In the genomic region with DNA sequence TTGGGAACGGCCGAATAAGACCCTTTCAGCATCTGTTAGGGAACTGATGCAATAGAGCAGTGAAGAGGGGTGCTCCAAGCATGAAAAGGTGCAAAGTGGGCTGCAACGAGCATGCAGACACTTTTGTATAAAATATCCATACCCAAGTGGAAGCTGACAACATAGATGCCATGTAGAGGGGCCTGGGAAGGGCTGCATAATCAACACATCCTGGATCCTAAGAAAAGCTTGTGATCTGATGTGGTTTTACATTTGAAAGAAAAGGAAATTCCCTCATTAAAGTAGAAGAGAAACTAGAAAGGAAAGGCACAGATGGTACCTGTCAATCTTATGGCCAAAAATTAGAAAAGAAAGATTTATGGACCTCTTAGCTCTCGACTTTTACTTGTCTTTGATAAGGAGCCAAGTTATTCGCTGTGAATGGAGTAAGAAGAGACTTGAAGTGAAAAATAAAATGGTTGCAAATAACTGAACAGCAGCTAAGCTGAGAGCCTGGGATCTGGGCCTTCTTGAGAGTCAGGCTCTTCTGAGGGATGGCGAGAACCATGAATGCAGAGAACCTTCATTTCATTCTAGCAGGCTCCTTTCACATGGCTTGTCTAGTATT, we compare ENCODE assay signal across 24 mouse cellular contexts.
DNase-seq lines count a peak whose midpoint lies in the region; ATAC-seq and TF ChIP-seq lines count a peak whose summit lies in the region.
"Had no signal": no experiment of that assay in that cellular context is flagged by ENCODE, and none has a peak within 500 bp of the region (broad histone marks: within the 10 kb centered on the region; RNA-seq: fewer than 3 reads in every experiment).

No protein-coding gene starts in this region.

- no peaks in the 10 kb centered on the region for H3K27me3 ChIP-seq in forebrain, embryonic 13.5 days
- H3K27me3 ChIP-seq in forebrain, embryonic 12.5 days: no peaks in the 10 kb centered on the region
- H3K27me3 ChIP-seq in kidney, embryonic 15.5 days: no peaks in the 10 kb centered on the region
- no peaks in the 10 kb centered on the region for H3K27me3 ChIP-seq in forebrain, embryonic 16.5 days (replicated peaks; ENCODE audit: control insufficient read depth, insufficient read depth, low read length)
- H3K27me3 ChIP-seq: embryonic facial prominence, embryonic 13.5 days; heart, embryonic 15.5 days; intestine, embryonic 15.5 days had no signal

- H3K9me3 ChIP-seq in forebrain, embryonic 13.5 days (replicated peaks): no peaks in the 10 kb centered on the region
- no peaks in the 10 kb centered on the region for H3K9me3 ChIP-seq in forebrain, embryonic 12.5 days
- no peaks in the 10 kb centered on the region for H3K9me3 ChIP-seq in kidney, embryonic 15.5 days (replicated peaks)
- no peaks in the 10 kb centered on the region for H3K9me3 ChIP-seq in forebrain, embryonic 16.5 days (ENCODE audit: control insufficient read depth, low read length)
- H3K9me3 ChIP-seq: embryonic facial prominence, embryonic 13.5 days; heart, embryonic 15.5 days; intestine, embryonic 15.5 days had no signal

- no peak overlapping the region for H3K4me3 ChIP-seq in forebrain, embryonic 13.5 days
- no peak overlapping the region for H3K4me3 ChIP-seq in forebrain, embryonic 12.5 days (replicated peaks)
- no peak overlapping the region for H3K4me3 ChIP-seq in kidney, embryonic 15.5 days (replicated peaks)
- no peak overlapping the region for H3K4me3 ChIP-seq in left cerebral cortex, adult 2 months
- H3K4me3 ChIP-seq in forebrain, embryonic 16.5 days (replicated peaks; ENCODE audit: low read length): no peak overlapping the region
- H3K4me3 ChIP-seq: embryonic facial prominence, embryonic 13.5 days; heart, adult 2 months; heart, embryonic 15.5 days; intestine, embryonic 15.5 days had no signal

- intact Hi-C loops in left cerebral cortex, adult 2 months (cut with DNase I): no loop called here
- intact Hi-C loops in left cerebral cortex, postnatal 4 days (cut with DNase I): no loop called here

- H3K27ac ChIP-seq in forebrain, embryonic 13.5 days: no peak overlapping the region
- no peak overlapping the region for H3K27ac ChIP-seq in forebrain, embryonic 12.5 days
- peak overlapping the region; percentile 33; the same call in 1 of the 2 replicates for H3K27ac ChIP-seq in kidney, embryonic 15.5 days
- H3K27ac ChIP-seq in left cerebral cortex, adult 2 months: peak overlapping the region; percentile 4; the same call in 1 of the 2 replicates
- H3K27ac ChIP-seq in forebrain, embryonic 16.5 days (ENCODE audit: low read length): no peak overlapping the region
- H3K27ac ChIP-seq: embryonic facial prominence, embryonic 13.5 days; heart, adult 2 months; heart, embryonic 15.5 days; hindbrain, embryonic 14.5 days; intestine, embryonic 15.5 days had no signal

- H3K9ac ChIP-seq in forebrain, embryonic 13.5 days: no peak overlapping the region
- H3K9ac ChIP-seq in forebrain, embryonic 12.5 days: no peak overlapping the region
- no peak overlapping the region for H3K9ac ChIP-seq in kidney, embryonic 15.5 days
- H3K9ac ChIP-seq in forebrain, embryonic 16.5 days (replicated peaks; ENCODE audit: low read depth, low read length): no peak overlapping the region
- H3K9ac ChIP-seq: embryonic facial prominence, embryonic 13.5 days; heart, embryonic 15.5 days; hindbrain, embryonic 14.5 days; intestine, embryonic 15.5 days had no signal

- H3K4me2 ChIP-seq in forebrain, embryonic 13.5 days: no peak overlapping the region
- no peak overlapping the region for H3K4me2 ChIP-seq in forebrain, embryonic 12.5 days
- H3K4me2 ChIP-seq in kidney, embryonic 15.5 days: no peak overlapping the region
- H3K4me2 ChIP-seq in forebrain, embryonic 16.5 days (ENCODE audit: low read length): no peak overlapping the region
- H3K4me2 ChIP-seq: embryonic facial prominence, embryonic 13.5 days; heart, embryonic 11.5 days; heart, embryonic 15.5 days; hindbrain, embryonic 14.5 days; intestine, embryonic 15.5 days had no signal

- DNase-seq in kidney, postnatal 25 days: no peak
- DNase-seq in left cerebral cortex, adult 2 months (ENCODE audit: extremely low spot score in 1 of 2, low spot score in 2 of 2): no peak
- no peak for DNase-seq in left cerebral cortex, postnatal 4 days
- DNase-seq in right cerebral cortex, adult 2 months (ENCODE audit: low spot score in 2 of 2): no peak
- DNase-seq: adrenal gland, adult 8-10 months; adrenal gland, postnatal 36 days; B cell, adult 2 months; cerebellum, adult 11-12 months; cerebellum, adult 9-10 months; cerebellum, postnatal 25 days; gastrocnemius, postnatal 36 days; heart, adult 2 months; heart, postnatal 14 days had no signal

- 64% methylated on average over 6 of the region's 6 CpGs for WGBS in forebrain, embryonic 13.5 days
- 56% methylated on average over 6 of the region's 6 CpGs for WGBS in forebrain, embryonic 12.5 days
- WGBS in kidney, embryonic 15.5 days: 54% methylated on average over 6 of the region's 6 CpGs
- 48% methylated on average over 6 of the region's 6 CpGs for WGBS in forebrain, embryonic 16.5 days

- H3K4me1 ChIP-seq in forebrain, embryonic 13.5 days: no peaks in the 10 kb centered on the region
- H3K4me1 ChIP-seq in forebrain, embryonic 12.5 days: no peaks in the 10 kb centered on the region
- H3K4me1 ChIP-seq in kidney, embryonic 15.5 days: no peaks in the 10 kb centered on the region
- no peaks in the 10 kb centered on the region for H3K4me1 ChIP-seq in forebrain, embryonic 16.5 days (replicated peaks; ENCODE audit: control insufficient read depth, insufficient read depth, low read length)
- H3K4me1 ChIP-seq: embryonic facial prominence, embryonic 13.5 days; intestine, embryonic 15.5 days had no signal

- TF ChIP-seq CTCF in left cerebral cortex, adult 2 months (IDR thresholded peaks at IDR 0.05): no peak

- peak; percentile 88 for ATAC-seq in forebrain, embryonic 13.5 days
- ATAC-seq in forebrain, embryonic 12.5 days (ENCODE audit: low FRiP score): no peak
- 0 out of 2 replicates have a peak, but pooled peaks have one; percentile 18 for ATAC-seq in kidney, embryonic 15.5 days (replicated peaks; ENCODE audit: low FRiP score)
- ATAC-seq in forebrain, embryonic 16.5 days: peak; percentile 77
- ATAC-seq: CD4-positive, CD25-positive, alpha-beta regulatory T cell, adult 4 months; intestine, embryonic 15.5 days had no signal

- no peaks in the 10 kb centered on the region for H3K36me3 ChIP-seq in forebrain, embryonic 13.5 days (ENCODE audit: poor library complexity, severe bottlenecking)
- no peaks in the 10 kb centered on the region for H3K36me3 ChIP-seq in forebrain, embryonic 12.5 days (replicated peaks)
- no peaks in the 10 kb centered on the region for H3K36me3 ChIP-seq in kidney, embryonic 15.5 days
- no peaks in the 10 kb centered on the region for H3K36me3 ChIP-seq in forebrain, embryonic 16.5 days (ENCODE audit: control insufficient read depth, insufficient read depth)
- H3K36me3 ChIP-seq: embryonic facial prominence, embryonic 13.5 days; G1E; heart, embryonic 15.5 days; intestine, embryonic 15.5 days had no signal

Comparison
In these comparisons a context has a peak if more than half of its experiments do, and no peak if none do; other contexts are left out.
1. H3K27ac ChIP-seq: peak in kidney, embryonic 15.5 days (single experiment) and left cerebral cortex, adult 2 months (single experiment); none in forebrain, embryonic 13.5 days (single experiment), forebrain, embryonic 12.5 days (single experiment) and forebrain, embryonic 16.5 days (single experiment).